Mouse (Mus musculus): Measurements from ENCODE around the gene Cpne4. TPM values are rescaled to one million over a fixed set of nuclear protein-coding genes. Genes with fewer than 3 reads are reported as not detected.

Gene Cpne4
- polyA plus RNA-seq (2012; rRNA removed), result 0.34 and 0.62 TPM in 2 replicates

GRCm38 (mm10) chr9:104546986-104547385, at the start of gene Cpne4:
Gene Cpne4 (plus strand): TSS chr9:104547286.

DNA sequence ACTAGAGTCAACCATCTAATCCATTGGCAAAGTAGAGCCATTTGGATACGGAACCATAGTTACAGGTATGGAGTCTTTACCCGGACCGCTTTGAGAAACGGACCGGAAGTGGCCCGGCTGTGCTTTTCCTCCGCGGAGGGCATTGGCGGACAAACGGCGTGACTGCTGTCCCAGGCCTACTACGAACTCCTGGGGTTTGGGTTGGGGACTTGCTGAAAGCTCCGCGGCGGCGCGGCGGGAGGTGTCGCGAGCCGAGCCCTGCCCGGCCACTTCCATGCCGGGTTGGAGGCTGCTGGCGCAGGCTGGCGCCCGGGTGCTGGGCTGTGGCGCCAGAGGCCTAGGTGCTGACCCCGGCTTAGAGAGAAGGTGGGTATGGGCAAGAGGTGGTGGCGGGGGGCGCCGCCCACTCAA, 506.1 kb downstream of the Cpne4 start, which contains the start of gene Mrpl3:
Mrpl3 (plus strand) TSS at position 93 of the 411 bp plus-strand sequence.

Other genes with a start within 250 kb of the Cpne4 start
- 0.06 and 0.35 TPM in 2 replicates for gene Acpp, start 209.5 kb upstream of the Cpne4 start, polyA plus RNA-seq (2012; rRNA removed)